Mouse (Mus musculus) cortical plate, adult 2 months (tissue): ENCODE data around the gene Prx. TPM values are rescaled to one million over a fixed set of nuclear protein-coding genes. Genes with fewer than 3 reads are reported as not detected.

Experiments
- H3K27ac ChIP-seq: fragments of 200-500 bp; 2 replicates; pipeline ENCODE4 v1.5.1; 2012; ENCODE audit warnings: low read length, control low read depth, inconsistent platforms; ENCODE audit not compliant: insufficient read depth
- H3K4me1 ChIP-seq: fragments of 200-500 bp; 2 replicates; pipeline ENCODE4 v1.6.1; 2011; ENCODE audit warnings: low read length; ENCODE audit not compliant: control insufficient read depth, insufficient read depth
- H3K4me3 ChIP-seq: fragments of 200-500 bp; 2 replicates; pipeline ENCODE4 v1.5.1; 2011; ENCODE audit warnings: mild to moderate bottlenecking, low read length, control low read depth; ENCODE audit not compliant: insufficient read depth
- CTCF ChIP-seq: fragments of 200-500 bp; IDR thresholded peaks from 2 replicates; pipeline ENCODE4 v1.5.1; 2011; ENCODE audit warnings: mild to moderate bottlenecking, control low read depth, low read length; ENCODE audit not compliant: insufficient read depth; ENCODE audit errors: extremely low read depth
- POLR2A ChIP-seq: fragments of 200-500 bp; IDR thresholded peaks from 2 replicates; pipeline ENCODE4 v1.6.1; 2011; ENCODE audit warnings: mild to moderate bottlenecking, low read length, control low read depth; ENCODE audit not compliant: insufficient read depth; ENCODE audit errors: extremely low read depth
- polyA plus RNA-seq: library from polyadenylated mRNA; depleted of rRNA; stranded (reverse); fragments of >200 nt; gene quantifications from 2 replicates; pipeline ENCODE4 v1.2.3, GENCODE M21; 2012

The Prx gene
- polyA plus RNA-seq, 1 experiment: 0.29 TPM

DNA sequence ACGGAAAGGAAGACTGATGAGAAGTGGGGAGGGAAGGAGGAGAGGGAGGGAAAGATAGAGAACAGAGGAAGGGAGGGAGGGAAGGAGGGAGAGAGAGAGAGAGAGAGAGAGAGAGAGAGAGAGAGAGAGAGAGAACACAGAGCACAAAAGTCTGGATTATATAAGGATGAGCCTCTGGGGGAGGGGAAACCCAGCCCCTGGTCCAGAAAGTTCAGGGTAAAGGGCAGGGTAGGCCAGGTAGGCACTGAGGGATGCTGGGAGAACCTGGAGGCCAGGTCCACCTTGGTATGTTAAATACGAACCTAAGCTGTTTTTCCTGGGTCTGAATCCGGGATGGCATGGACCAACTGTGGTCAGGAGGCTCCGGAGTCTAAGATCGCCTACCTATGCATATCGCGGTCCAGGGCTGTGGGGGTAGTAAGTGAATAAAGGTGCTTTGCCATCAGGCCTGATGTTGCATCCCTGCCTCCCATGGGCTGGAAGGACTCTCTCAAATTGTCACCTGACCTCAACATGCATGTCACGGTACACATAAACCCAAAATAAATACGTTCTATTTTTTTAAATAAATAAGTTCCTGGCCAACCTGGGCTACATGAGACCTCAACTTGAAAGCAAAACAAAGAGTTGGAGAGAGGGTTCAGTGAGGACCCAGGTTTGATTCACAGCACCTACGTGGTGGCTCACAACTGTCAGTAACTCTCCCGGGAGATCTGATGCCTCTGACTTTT, 27.6 kb upstream of the Prx start:
- no peaks in the 10 kb centered on the region for H3K4me1 ChIP-seq
- no peak overlapping the region for H3K4me3 ChIP-seq
- TF ChIP-seq CTCF: no peak
- H3K27ac ChIP-seq: no peak overlapping the region

DNA sequence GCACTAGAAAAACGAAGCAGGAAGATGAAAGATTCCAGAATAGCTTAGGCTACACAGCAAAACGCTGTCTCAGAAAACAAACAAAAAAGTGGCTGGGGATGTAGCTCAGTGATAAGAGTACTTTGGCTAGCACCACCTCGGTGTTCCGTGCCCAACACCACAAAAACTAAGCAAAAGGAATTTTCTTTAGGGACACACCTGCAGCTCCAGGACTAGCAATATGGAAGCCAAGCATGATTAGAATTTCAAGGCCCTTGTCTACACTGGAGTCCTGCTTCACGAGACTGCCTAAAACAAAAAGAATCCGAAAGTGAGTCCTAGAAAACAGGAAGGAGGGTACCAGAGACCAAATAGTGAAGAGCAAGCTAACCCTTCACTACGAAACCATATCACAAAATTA, 26.5 kb upstream of the Prx start:
- TF ChIP-seq CTCF (no peak), POLR2A (no peak)
- Histone ChIP-seq H3K27ac (0 out of 2 replicates have a peak overlapping the region, but pooled peaks have one; percentile 14), H3K4me3 (peak overlapping the region; percentile 60; the same call in 1 of the 2 replicates), H3K4me1 (no peaks in the 10 kb centered on the region)

DNA sequence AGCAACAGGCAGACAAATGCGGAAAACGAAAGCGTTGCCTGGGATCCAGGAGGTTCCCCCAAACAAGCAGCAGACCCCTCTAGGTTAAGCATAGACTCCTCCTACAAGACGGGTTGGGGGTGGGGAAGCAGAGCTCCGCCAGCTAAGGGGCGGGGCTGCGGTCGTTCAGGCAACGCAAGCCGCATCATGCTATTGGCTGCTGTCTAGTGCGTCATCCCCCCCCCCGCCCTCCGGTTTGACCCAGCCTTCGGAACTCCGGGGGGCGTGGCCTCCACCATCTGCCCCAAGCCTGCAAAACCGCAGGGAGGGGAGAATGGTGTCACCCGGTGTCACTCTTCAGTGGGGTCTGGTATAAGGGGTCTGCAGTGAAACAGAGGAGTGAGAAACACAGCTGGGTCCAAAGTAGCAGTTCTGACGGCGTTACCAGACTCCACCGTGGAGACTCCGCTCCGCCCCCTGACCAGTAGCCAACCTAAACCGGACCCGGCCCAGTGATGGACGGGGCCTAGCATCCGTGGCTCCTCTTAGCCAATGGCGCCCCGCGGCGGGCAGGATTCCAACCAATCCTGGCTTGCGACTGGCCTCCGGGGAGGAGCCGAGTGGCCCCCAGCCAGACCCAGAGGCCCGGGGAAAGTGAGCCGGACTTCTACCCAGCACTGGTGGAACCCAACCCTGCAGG, 25.8 kb upstream of the Prx start, which contains the start of gene Sertad3:
TSS of gene Sertad3 (plus strand) at position 613 of the 679 bp plus-strand sequence.
- Histone ChIP-seq H3K4me1 (no peaks in the 10 kb centered on the region), H3K27ac (peak within 1 kb of the TSS; percentile 63), H3K4me3 (peak within 1 kb of the TSS; percentile 60)
- TF ChIP-seq POLR2A: peak; percentile 47; the same call in 1 of the 2 replicates
- TF ChIP-seq CTCF: no peak

DNA sequence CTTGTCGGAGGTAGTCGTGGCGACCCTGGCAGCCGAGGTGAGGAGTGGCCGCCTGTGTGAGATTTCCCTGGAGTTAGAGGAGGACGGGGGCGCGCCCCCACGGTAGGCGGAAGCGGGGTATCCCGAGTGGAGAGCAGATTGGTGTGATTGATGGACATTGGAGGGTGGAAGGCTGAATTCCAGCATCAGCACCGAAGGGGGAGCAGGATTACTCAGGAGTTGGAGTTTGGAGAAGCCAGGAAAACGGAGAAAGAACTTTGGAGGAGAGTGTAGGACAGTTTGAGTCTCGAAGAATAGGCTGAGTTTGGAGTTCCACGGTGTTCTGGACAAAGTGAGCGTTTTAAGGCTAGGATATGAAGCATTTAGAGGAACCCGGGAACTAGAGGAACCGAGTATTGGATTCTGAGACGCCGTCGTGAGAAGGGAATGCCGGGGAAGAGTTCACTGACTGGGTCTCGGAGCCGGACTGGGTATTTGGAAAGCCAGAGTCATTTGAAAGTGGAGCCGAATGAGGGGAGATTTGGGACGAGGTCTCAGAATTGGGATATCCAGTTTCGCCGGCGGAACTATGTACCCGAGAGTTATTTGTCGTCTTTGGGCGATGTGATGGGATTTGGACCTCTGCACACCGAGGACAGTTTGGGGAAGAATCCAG, 25.2 kb upstream of the Prx start:
- no peak for TF ChIP-seq POLR2A
- TF ChIP-seq CTCF: no peak
- H3K27ac ChIP-seq: peak overlapping the region; percentile 63
- no peaks in the 10 kb centered on the region for H3K4me1 ChIP-seq
- H3K4me3 ChIP-seq: peak overlapping the region; percentile 60

DNA sequence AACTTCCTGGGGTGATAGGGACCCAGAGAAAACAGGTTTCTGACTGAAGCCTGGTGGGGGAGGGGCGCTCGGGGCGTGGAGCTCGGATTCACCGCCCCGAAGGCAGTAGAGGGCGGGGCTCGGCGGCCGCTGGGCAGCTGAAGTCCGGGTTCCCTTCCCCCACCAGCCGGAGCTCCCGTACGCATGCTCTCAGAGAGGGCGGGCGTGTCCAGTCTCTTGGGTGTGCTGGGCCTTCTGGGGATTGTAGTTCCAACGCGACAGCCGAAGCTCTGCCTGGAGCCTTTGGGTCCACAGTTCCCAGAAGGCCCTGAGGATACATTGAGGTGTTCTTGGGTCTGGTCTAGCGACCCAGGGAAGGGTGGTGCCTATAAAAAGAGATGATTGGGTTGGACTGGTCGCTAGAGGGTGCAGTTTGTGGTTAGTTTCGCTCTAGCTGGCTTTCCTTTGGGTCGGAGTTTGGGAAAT, 24.6 kb upstream of the Prx start:
- H3K4me3 ChIP-seq: peak overlapping the region; percentile 60
- TF ChIP-seq CTCF (peak; percentile 61), POLR2A (0 out of 2 replicates have a peak, but pooled peaks have one; percentile 4)
- H3K4me1 ChIP-seq: no peaks in the 10 kb centered on the region
- no peak overlapping the region for H3K27ac ChIP-seq

DNA sequence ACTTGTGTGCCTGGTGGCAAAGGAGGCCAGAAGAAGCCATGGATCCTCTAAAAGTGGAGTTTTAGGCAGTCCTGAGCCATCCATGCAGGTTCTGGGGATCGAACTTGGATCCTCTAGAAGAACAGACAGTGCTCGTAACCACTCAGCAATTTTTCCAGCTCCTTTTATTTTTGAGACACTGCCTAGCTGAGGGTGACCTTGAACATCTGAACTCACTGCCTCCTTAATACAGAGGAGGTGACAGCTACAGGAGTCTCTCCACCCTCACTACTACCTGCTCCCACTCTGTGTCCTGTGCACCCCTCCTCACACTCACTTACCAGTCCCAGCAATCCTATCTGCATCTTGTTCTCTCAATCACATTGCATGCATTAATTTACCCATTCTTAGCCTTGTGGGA, 23.5 kb upstream of the Prx start:
- Histone ChIP-seq H3K4me1 (no peaks in the 10 kb centered on the region), H3K27ac (no peak overlapping the region), H3K4me3 (no peak overlapping the region)
- TF ChIP-seq CTCF (no peak), POLR2A (no peak)

DNA sequence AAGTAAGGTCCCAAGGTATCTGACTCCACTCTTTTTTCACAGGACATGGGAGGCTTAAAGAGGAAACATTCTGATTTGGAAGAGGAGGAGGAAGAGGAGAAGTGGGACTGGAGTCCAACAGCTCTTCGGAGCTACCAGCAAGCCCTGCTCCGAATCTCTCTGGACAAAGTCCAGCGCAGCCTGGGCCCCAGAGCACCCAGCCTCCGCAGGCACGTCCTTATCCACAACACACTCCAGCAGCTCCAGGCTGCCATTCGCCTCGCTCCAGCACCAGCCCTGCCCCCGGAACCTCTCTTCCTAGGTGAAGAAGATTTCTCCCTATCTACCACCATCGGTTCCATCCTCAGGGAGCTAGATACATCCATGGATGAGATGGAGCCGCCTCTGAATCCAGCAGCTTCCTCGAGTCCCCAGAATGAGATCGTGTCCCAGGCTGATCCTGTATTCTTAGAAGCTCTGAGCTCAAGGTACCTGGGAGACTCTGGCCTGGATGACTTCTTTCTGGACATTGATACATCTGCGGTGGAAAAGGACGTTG, 23.0 kb upstream of the Prx start:
- H3K4me3 ChIP-seq: no peak overlapping the region

DNA sequence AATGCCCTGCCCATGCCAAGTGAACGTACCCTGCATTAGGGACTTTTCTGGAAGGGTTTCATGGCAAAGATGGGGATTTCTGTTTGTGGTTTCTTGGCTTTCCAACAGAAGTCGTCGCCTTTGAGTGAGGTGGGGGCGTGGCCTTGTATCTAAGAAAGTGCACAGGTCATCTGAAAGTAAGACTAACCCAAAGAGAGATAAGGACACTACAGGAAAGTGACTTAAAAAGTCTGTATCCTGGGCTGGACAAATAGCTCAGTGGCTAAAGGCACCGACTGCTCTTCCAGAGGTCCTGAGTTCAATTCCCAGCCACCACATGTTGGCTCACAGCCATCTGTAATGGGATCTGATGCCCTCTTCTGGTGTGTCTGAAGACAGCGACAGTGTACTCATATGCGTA, 20.6 kb upstream of the Prx start:
- TF ChIP-seq CTCF (no peak), POLR2A (no peak)
- no peak overlapping the region for H3K27ac ChIP-seq
- no peaks in the 10 kb centered on the region for H3K4me1 ChIP-seq
- no peak overlapping the region for H3K4me3 ChIP-seq

More for the DNA sequence above, 23.0 kb upstream of the Prx start:
- Histone ChIP-seq H3K4me1 (no peaks in the 10 kb centered on the region), H3K27ac (no peak overlapping the region)
- no peak for TF ChIP-seq POLR2A
- TF ChIP-seq CTCF: no peak

DNA sequence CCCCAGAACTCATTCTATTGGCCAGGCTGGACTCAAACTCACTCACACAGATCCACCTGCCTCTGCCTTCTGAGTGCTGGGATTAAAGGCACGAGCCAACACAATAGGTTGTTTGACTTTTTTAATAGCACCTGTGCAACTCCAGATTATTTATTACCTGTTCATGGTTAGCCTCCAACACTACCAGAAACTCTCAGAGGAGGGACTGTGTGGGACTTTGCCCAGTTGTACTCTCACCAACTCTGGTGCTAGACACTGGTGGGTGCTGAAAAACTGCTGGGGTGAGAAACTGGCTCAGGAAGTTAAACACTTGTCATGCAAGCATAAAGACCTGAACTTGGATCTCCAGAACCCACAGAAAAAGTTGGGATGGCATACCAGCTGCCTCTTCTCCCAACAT, 19.4 kb upstream of the Prx start:
- H3K27ac ChIP-seq: no peak overlapping the region
- TF ChIP-seq POLR2A: no peak
- TF ChIP-seq CTCF: no peak
- H3K4me1 ChIP-seq: no peaks in the 10 kb centered on the region
- no peak overlapping the region for H3K4me3 ChIP-seq

DNA sequence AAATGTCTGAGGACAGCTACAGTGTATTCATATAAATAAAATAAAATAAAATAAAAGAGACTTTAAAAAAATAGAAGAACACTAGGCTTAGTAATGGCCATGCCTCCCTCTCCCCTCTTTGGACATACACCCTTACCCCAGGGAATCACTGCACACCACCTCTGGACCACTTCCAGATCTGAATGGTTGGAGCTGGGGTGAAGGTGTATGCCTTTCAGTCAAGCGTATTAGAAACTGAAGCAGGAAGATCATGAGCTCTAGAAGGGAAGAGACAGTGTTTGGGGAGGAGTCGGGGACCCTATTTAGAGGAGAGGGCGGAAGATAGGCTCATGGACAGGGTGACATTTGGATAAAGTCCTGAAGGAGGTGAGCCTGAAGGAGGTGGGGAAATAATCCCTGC, 18.6 kb upstream of the Prx start:
- Histone ChIP-seq H3K27ac (no peak overlapping the region), H3K4me1 (no peaks in the 10 kb centered on the region), H3K4me3 (no peak overlapping the region)
- no peak for TF ChIP-seq POLR2A
- TF ChIP-seq CTCF: no peak
